11 mouse cellular contexts compared by ENCODE assay signal in genomic region chr6:122393231-122393881, GRCm38 (mm10). TPM values are rescaled to one million over a fixed set of nuclear protein-coding genes. Genes with fewer than 3 reads are reported as not detected.
DNase-seq lines count a peak whose midpoint lies in the region; ATAC-seq and TF ChIP-seq lines count a peak whose summit lies in the region.
"Had no signal": no experiment of that assay in that cellular context is flagged by ENCODE, and none has a peak within 500 bp of the region (broad histone marks: within the 10 kb centered on the region; RNA-seq: fewer than 3 reads in every experiment).

No protein-coding gene starts in this region.

- 20% methylated on average over 19 of the region's 19 CpGs for WGBS in heart, embryonic 13.5 days
- 27% methylated on average over 19 of the region's 19 CpGs for WGBS in heart, adult 2 months
- 48% methylated on average over 19 of the region's 19 CpGs for WGBS in limb, embryonic 13.5 days

- H3K79me2 ChIP-seq in heart, adult 2 months (replicated peaks; ENCODE audit: control insufficient read depth, insufficient read depth, low read length), result no peaks in the 10 kb centered on the region
- H3K79me2 ChIP-seq in C2C12 (ENCODE audit: control insufficient read depth, insufficient read depth), result no peaks in the 10 kb centered on the region

- DNase-seq in heart, adult 2 months, result no peak
- peak; percentile 37 for DNase-seq in c-Kit-positive CD71-negative TER-119-negative erythroid progenitor cells, embryonic 14.5 days (ENCODE audit: low read depth)
- DNase-seq in Muller cell, postnatal 12 days (ENCODE audit: inconsistent ontology term), result no peak
- no peak for DNase-seq in frontal cortex, adult 2 months (ENCODE audit: extremely low spot score in 1 of 2, low spot score in 1 of 2)
- DNase-seq in left cerebral cortex, adult 2 months (ENCODE audit: extremely low spot score in 1 of 2, low spot score in 2 of 2), result no peak
- DNase-seq: kidney, adult 2 months had no signal

- H3K79me3 ChIP-seq in C2C12 (ENCODE audit: low read depth), result no peaks in the 10 kb centered on the region

- ATAC-seq in heart, embryonic 13.5 days (ENCODE audit: extremely low read depth, insufficient number of reproducible peaks, low FRiP score, low TSS enrichment), result peak; percentile 53; the same call in 1 of the 2 replicates
- no peak for ATAC-seq in limb, embryonic 13.5 days (ENCODE audit: low FRiP score, low read depth)
- ATAC-seq: forebrain, embryonic 16.5 days had no signal

- H3K9me3 ChIP-seq in heart, embryonic 13.5 days, result no peaks in the 10 kb centered on the region
- peaks cover 3% of the 10 kb centered on the region; the same call in 1 of the 2 replicates for H3K9me3 ChIP-seq in limb, embryonic 13.5 days
- H3K9me3 ChIP-seq: neural tube, embryonic 13.5 days had no signal

- intact Hi-C loops in heart, adult 2 months (cut with DNase I), result loop anchor here (2.0 to 5.0 kb wide), 2 partner anchors 56 to 135 kb away; no protein-coding TSS in a partner anchor
- intact Hi-C loops in left cerebral cortex, adult 2 months (cut with DNase I), result loop anchor here (2.0 to 5.0 kb wide), 2 partner anchors 135 to 831 kb away; no protein-coding TSS in a partner anchor

- no peak overlapping the region for H3ac ChIP-seq in C2C12 (ENCODE audit: control insufficient read depth, insufficient read length, low read depth)

- TF ChIP-seq EP300 in heart, adult 2 months (IDR thresholded peaks at IDR 0.05; ENCODE audit: insufficient read depth, low read depth, low read length), result no peak

- peak overlapping the region; percentile 73 for H3K9ac ChIP-seq in heart, embryonic 13.5 days
- no peak overlapping the region for H3K9ac ChIP-seq in heart, adult 2 months (ENCODE audit: low read depth, low read length)
- no peak overlapping the region for H3K9ac ChIP-seq in limb, embryonic 13.5 days
- H3K9ac ChIP-seq: neural tube, embryonic 13.5 days had no signal

- no peak for TF ChIP-seq POLR2A in heart, adult 2 months (IDR thresholded peaks at IDR 0.05; ENCODE audit: insufficient read depth, low read depth, low read length)

- H3K4me1 ChIP-seq in heart, embryonic 13.5 days, result peaks cover 41% of the 10 kb centered on the region
- no peaks in the 10 kb centered on the region for H3K4me1 ChIP-seq in heart, adult 2 months (ENCODE audit: control insufficient read depth, insufficient read depth, low read length)
- H3K4me1 ChIP-seq in limb, embryonic 13.5 days, result peaks cover 4% of the 10 kb centered on the region; the same call in 1 of the 2 replicates
- H3K4me1 ChIP-seq: neural tube, embryonic 13.5 days had no signal

- H3K36me3 ChIP-seq in heart, embryonic 13.5 days, result no peaks in the 10 kb centered on the region
- no peaks in the 10 kb centered on the region for H3K36me3 ChIP-seq in heart, adult 2 months (ENCODE audit: control insufficient read depth, insufficient read depth, low read length)
- H3K36me3 ChIP-seq in C2C12 (ENCODE audit: control insufficient read depth, insufficient read depth), result no peaks in the 10 kb centered on the region
- H3K36me3 ChIP-seq in limb, embryonic 13.5 days, result no peaks in the 10 kb centered on the region
- H3K36me3 ChIP-seq: neural tube, embryonic 13.5 days had no signal

- H3K4me3 ChIP-seq in heart, embryonic 13.5 days, result peak overlapping the region; percentile 39
- H3K4me3 ChIP-seq in heart, adult 2 months, result no peak overlapping the region
- no peak overlapping the region for H3K4me3 ChIP-seq in C2C12 (ENCODE audit: insufficient read depth, poor library complexity, severe bottlenecking)
- no peak overlapping the region for H3K4me3 ChIP-seq in limb, embryonic 13.5 days
- H3K4me3 ChIP-seq in left cerebral cortex, adult 2 months, result no peak overlapping the region
- H3K4me3 ChIP-seq: neural tube, embryonic 13.5 days had no signal

- peak overlapping the region; percentile 90 for H3K27ac ChIP-seq in heart, embryonic 13.5 days (replicated peaks)
- H3K27ac ChIP-seq in heart, adult 2 months, result no peak overlapping the region
- no peak overlapping the region for H3K27ac ChIP-seq in limb, embryonic 13.5 days
- no peak overlapping the region for H3K27ac ChIP-seq in left cerebral cortex, adult 2 months
- H3K27ac ChIP-seq: neural tube, embryonic 13.5 days had no signal

- H3K4me2 ChIP-seq in heart, embryonic 13.5 days, result peak overlapping the region; percentile 63
- 0 out of 2 replicates have a peak overlapping the region, but pooled peaks have one; percentile 7 for H3K4me2 ChIP-seq in limb, embryonic 13.5 days (replicated peaks)
- H3K4me2 ChIP-seq: neural tube, embryonic 13.5 days had no signal

- no peaks in the 10 kb centered on the region for H3K27me3 ChIP-seq in heart, embryonic 13.5 days (replicated peaks)
- no peaks in the 10 kb centered on the region for H3K27me3 ChIP-seq in heart, adult 2 months (ENCODE audit: control insufficient read depth, insufficient read depth, low read length)
- H3K27me3 ChIP-seq in C2C12 (ENCODE audit: control insufficient read depth, insufficient read depth, insufficient read length), result no peaks in the 10 kb centered on the region
- no peaks in the 10 kb centered on the region for H3K27me3 ChIP-seq in limb, embryonic 13.5 days
- H3K27me3 ChIP-seq: neural tube, embryonic 13.5 days had no signal

- no peak for TF ChIP-seq CTCF in heart, adult 2 months (IDR thresholded peaks at IDR 0.05)
- no peak for TF ChIP-seq CTCF in C2C12 (IDR thresholded peaks at IDR 0.05; ENCODE audit: control insufficient read depth, insufficient read depth, insufficient read length)
- TF ChIP-seq CTCF in left cerebral cortex, adult 2 months (IDR thresholded peaks at IDR 0.05), result no peak

TF ChIP-seq in C2C12, 6 proteins besides CTCF, POLR2A, EP300 and RAD21:
- TF ChIP-seq USF1 (IDR thresholded peaks at IDR 0.05; ENCODE audit: low read depth), result no peak
- no peak for TF ChIP-seq CEBPB (IDR thresholded peaks at IDR 0.05; ENCODE audit: low read depth)
- TF ChIP-seq FOSL1 (IDR thresholded peaks at IDR 0.05; ENCODE audit: insufficient read depth, low read length, poor library complexity, severe bottlenecking), result no peak
- TF ChIP-seq MYOD1 (IDR thresholded peaks at IDR 0.05; ENCODE audit: control insufficient read depth, insufficient read length, low read depth), result peak; percentile 39
- no peak for TF ChIP-seq MAX (IDR thresholded peaks at IDR 0.05)
- TF ChIP-seq MYOG (IDR thresholded peaks at IDR 0.05; ENCODE audit: control insufficient read depth, extremely low read depth, insufficient read length), result no peak

RNA-seq across cellular contexts. Expression of gene Phc1, which starts 53.0 kb away (rescaled TPM):
- 9.7 and 12.1 TPM in 2 replicates for polyA plus RNA-seq in heart, embryonic 13.5 days (2015; fragmentation: Nextera tagmentation; extraction: Ambion mirVana)
- 10 to 100 TPM; 17.3 to 22.2 TPM for total RNA-seq in heart, adult 2 months (2021)
- polyA plus RNA-seq in heart, adult 2 months (2012; rRNA removed), result 11.9 and 13.4 TPM in 2 replicates
- 17.6 TPM for polyA plus RNA-seq in C2C12 (2012; fragmentation: generic; extraction: Trizol)
- polyA plus RNA-seq in limb, embryonic 13.5 days (2015; fragmentation: Nextera tagmentation; extraction: Ambion mirVana), result 26.1 and 28.4 TPM in 2 replicates
- 60.0 and 65.4 TPM in 2 replicates for polyA plus RNA-seq in frontal cortex, adult 2 months (2012; rRNA removed)
- total RNA-seq in left cerebral cortex, adult 2 months (2021), result 10 to 100 TPM; 57.9 to 64.0 TPM
